Mouse (Mus musculus) cerebellum, adult 9-10 months (tissue): ENCODE measurements around the gene Hsph1.

Experiments
- DNase-seq: peaks from one replicate; pipeline ENCODE4 v3.0.0; 2022

Gene Hsph1

GRCm38 (mm10) chr5:149587327-149587895, 48.8 kb downstream of the Hsph1 start:
- no peak for DNase-seq

- no peak for DNase-seq
Observed at GRCm38 (mm10) chr5:149585910-149586309, 50.3 kb downstream of the Hsph1 start.

- DNase-seq: no peak
Observed at GRCm38 (mm10) chr5:149585231-149585630, 50.9 kb downstream of the Hsph1 start.

DNA sequence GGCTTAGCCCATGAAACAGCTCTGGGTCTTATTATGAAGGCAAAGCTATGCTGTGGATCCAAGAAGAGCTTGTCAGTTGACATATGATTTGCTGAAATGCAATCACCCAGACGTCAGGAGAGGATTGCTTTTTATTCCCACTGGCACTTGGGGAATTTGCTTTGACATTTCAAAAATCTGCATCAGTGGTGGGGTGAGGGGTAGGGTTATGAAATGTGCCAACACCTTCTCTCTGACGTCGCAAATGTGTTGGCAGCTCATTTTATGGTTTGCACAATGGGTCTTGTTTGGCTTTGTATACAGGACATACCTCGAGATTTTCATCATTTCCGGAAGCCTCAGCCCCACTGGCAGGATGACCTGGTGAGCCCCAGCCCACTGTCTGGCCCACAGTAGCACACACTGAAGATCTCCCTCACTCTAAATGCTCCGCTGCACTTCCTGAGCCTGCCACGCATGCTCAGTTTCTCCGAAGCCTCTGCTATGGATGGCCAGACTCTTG, 52.0 kb downstream of the Hsph1 start:
- DNase-seq: no peak

GRCm38 (mm10) chr5:149583507-149583906, 52.7 kb downstream of the Hsph1 start:
- DNase-seq: no peak

GRCm38 (mm10) chr5:149582642-149583262, 53.4 kb downstream of the Hsph1 start:
- no peak for DNase-seq

DNA sequence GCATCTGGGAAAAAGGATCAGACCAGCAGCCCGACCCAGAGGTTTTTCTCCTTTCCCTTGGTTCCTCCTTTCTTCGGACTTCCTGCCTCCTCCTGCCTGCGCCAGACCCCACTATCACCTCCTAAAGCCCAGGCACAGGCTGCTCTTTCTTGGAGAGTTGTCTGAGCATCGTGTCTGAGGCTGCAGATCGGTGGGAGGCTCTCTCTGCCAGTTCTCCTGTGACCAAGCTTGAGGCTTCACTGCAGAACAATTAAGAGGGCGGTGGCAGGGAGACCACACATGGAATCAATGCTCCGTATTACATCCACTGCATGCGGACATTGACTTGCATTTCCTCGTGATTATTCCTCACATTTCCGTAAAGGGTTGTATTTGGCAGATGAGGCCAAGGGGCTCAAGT, 58.7 kb downstream of the Hsph1 start:
- DNase-seq: no peak

DNA sequence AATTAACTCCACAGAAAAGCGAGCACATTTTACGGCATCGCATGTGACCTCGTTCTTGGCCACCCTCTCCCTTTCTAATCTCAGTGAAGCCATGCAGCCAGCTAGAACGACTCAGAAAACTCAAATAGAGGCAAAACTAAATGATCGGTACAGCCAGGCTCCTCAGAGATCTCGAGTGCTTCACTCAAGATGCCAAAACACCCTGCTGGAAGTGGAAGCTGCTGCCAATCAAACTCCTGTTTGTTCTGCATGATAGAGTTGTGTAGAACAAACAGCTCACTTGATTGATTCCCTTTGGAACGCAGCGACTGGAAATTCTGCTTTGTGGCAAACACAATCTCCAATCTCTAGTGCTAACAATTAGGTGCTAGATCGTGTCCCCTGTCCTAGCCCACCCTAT, 59.2 kb downstream of the Hsph1 start:
- no peak for DNase-seq

DNA sequence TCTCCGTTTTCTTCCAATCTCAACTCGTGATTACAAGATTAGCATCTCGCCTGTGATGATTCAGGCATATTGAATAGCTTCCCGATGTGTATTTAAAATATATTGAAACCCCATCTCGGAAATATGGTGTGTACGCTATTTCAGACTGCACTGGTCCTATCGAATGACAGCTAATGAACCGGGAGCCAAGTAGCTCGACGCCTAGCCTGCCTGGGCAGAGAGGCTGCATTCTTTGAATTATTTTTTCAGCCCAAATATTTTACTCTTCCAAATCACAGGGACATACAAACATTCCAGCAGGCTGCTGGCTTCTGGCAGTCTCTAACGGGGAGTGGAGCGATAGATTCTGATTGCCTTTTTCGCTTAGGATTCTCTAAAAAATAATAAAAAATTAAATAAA, 67.2 kb downstream of the Hsph1 start:
- no peak for DNase-seq

- peak; percentile 79 for DNase-seq
Observed at GRCm38 (mm10) chr5:149566957-149567356, 69.2 kb downstream of the Hsph1 start.

- no peak for DNase-seq
Observed at GRCm38 (mm10) chr5:149566026-149566425, 70.2 kb downstream of the Hsph1 start.
